Mouse (Mus musculus) heart, embryonic 10.5 days (tissue): Measurements from ENCODE around the gene Ephb3. TPM values are rescaled to one million over a fixed set of nuclear protein-coding genes. Genes with fewer than 3 reads are reported as not detected.
A peak's percentile ranks its signal among the peaks of the same experiment; 100 is the strongest.

Experiments used
- DNase-seq: peaks from one replicate; pipeline ENCODE4 v3.0.0-alpha.2; 2017; ENCODE audit warnings: low spot score
- H3K27ac ChIP-seq: fragments of 300-500 bp; sonication (generic); 2 replicates; pipeline ENCODE4 v1.5.1; 2016; ENCODE audit warnings: mild to moderate bottlenecking
- H3K27me3 ChIP-seq: fragments of 300-500 bp; sonication (generic); 2 replicates; pipeline ENCODE4 v1.6.1; 2016; ENCODE audit warnings: mild to moderate bottlenecking; ENCODE audit not compliant: poor library complexity, insufficient read depth, severe bottlenecking
- H3K36me3 ChIP-seq: fragments of 300-500 bp; sonication (generic); 2 replicates; pipeline ENCODE4 v1.6.1; 2016; ENCODE audit warnings: mild to moderate bottlenecking, moderate library complexity
- H3K4me1 ChIP-seq: fragments of 300-500 bp; sonication (generic); 2 replicates; pipeline ENCODE4 v1.6.1; 2016; ENCODE audit warnings: mild to moderate bottlenecking
- H3K4me3 ChIP-seq: fragments of 300-500 bp; sonication (generic); 2 replicates; pipeline ENCODE4 v1.5.1; 2016; ENCODE audit warnings: mild to moderate bottlenecking, moderate library complexity
- H3K9me3 ChIP-seq: fragments of 300-500 bp; sonication (generic); 2 replicates; pipeline ENCODE4 v1.6.1; 2016; ENCODE audit warnings: mild to moderate bottlenecking, moderate library complexity
- WGBS: fragments of 180-500 bp; shearing (Covaris S2); methylation state at CpG from one replicate; pipeline ENCODE4 v1.1.7; 2016; 5-methylcytosine and 5-hydroxymethylcytosine counted together
- polyA plus RNA-seq: library from polyadenylated mRNA; unstranded; fragments of >200 nt; fragmentation: Nextera tagmentation; extraction: Ambion mirVana; gene quantifications from 2 replicates; pipeline ENCODE4 v1.2.1, GENCODE M21; 2016

The Ephb3 gene
- polyA plus RNA-seq, 1 experiment from 2014 or later, result 24.5 TPM

- H3K4me3 ChIP-seq, result no peak overlapping the region
- no peak for DNase-seq
- peak overlapping the region; percentile 65 for H3K27ac ChIP-seq
- peaks cover 53% of the 10 kb centered on the region for H3K4me1 ChIP-seq
- H3K9me3 ChIP-seq, result no peaks in the 10 kb centered on the region
- peaks cover 14% of the 10 kb centered on the region; the same call in 1 of the 2 replicates for H3K27me3 ChIP-seq
- 14% methylated on average over 5 of the region's 5 CpGs for WGBS
- H3K36me3 ChIP-seq, result no peaks in the 10 kb centered on the region
Observed at GRCm38 (mm10) chr16:21238722-21239121, 34.2 kb downstream of the Ephb3 start.

- peak overlapping the region; percentile 62 for H3K27ac ChIP-seq
- H3K9me3 ChIP-seq, result no peaks in the 10 kb centered on the region
- H3K36me3 ChIP-seq, result no peaks in the 10 kb centered on the region
- peaks cover 61% of the 10 kb centered on the region for H3K4me1 ChIP-seq
- WGBS, result 38% methylated on average over 3 of the region's 3 CpGs
- H3K27me3 ChIP-seq, result peaks cover 23% of the 10 kb centered on the region
- DNase-seq, result no peak
- no peak overlapping the region for H3K4me3 ChIP-seq
Observed at GRCm38 (mm10) chr16:21240547-21240946, 36.0 kb downstream of the Ephb3 start.

- no peak for DNase-seq
- Histone ChIP-seq H3K4me3 (no peak overlapping the region), H3K27ac (peak overlapping the region; percentile 62; the same call in 1 of the 2 replicates), H3K4me1 (peaks cover 65% of the 10 kb centered on the region), H3K36me3 (no peaks in the 10 kb centered on the region), H3K27me3 (peaks cover 23% of the 10 kb centered on the region), H3K9me3 (no peaks in the 10 kb centered on the region)
Observed at GRCm38 (mm10) chr16:21241030-21241429, 36.5 kb downstream of the Ephb3 start.

DNA sequence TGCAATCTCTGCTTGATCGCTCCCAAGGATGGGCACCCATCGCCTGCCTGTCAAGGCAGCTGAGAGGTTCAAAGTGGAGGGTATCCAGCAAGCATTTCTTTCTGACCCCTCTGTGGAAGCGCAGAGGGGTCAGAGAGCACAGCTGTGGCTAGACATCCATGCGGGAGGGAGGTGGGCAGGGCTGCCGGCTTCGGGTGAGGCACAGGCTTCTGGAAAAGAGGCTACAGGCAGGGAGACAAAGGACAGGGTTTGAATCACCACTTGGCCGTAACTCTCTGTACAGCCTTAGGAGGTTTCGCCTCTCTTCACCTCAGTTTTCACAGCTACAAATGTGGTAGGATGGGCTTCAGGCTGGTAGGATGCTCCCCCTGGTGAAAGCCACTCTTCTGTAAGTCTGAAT is 38.4 kb downstream of the Ephb3 start:
- Histone ChIP-seq H3K36me3 (no peaks in the 10 kb centered on the region), H3K4me1 (peaks cover 81% of the 10 kb centered on the region), H3K4me3 (no peak overlapping the region), H3K27me3 (peaks cover 29% of the 10 kb centered on the region), H3K27ac (peak overlapping the region; percentile 59), H3K9me3 (no peaks in the 10 kb centered on the region)
- no peak for DNase-seq
- WGBS, result 37% methylated on average over 8 of the region's 8 CpGs

DNA sequence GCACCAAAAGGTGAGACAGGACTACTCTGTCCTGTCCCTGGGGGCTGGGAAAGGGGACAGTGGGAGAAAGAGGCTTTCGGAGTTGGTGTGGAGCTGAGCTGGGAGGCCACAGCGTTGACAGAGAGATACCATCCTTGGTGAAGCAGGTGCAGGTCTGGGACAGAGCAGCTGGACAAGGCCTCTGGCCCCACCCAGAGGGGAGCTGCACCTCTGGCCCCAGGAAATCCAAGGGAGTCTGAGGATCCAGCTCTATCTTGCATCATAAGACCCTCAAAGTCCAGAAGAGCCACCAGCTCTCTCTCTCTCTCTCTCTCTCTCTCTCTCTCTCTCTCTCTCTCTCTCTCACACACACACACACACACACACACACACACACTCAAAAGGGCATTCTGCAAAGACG is 40.2 kb downstream of the Ephb3 start:
- Histone ChIP-seq H3K36me3 (no peaks in the 10 kb centered on the region), H3K27ac (peak overlapping the region; percentile 37; the same call in 1 of the 2 replicates), H3K9me3 (no peaks in the 10 kb centered on the region), H3K27me3 (peaks cover 40% of the 10 kb centered on the region), H3K4me3 (no peak overlapping the region), H3K4me1 (peaks cover 77% of the 10 kb centered on the region)
- no peak for DNase-seq
- 42% methylated on average over 3 of the region's 3 CpGs for WGBS

DNA sequence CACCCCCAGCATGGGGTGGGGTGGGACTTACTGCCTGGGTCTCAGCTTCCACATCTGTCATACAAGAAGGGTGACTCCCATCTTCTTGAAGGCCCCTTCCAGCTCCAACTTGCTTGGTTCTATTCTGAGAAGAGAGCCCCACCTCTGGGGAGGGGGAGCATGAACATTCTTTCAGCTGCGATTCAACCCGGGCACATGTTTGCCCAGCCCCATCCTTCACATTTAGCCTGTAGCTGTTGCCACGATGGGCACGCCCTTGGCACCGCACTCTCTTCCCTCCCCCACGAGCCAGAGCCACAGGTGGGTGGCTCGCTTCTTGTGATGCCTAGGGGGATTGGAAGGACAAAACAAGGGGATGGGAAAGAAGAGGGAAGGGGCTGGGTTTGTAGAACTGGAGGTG is 40.8 kb downstream of the Ephb3 start:
- no peaks in the 10 kb centered on the region for H3K36me3 ChIP-seq
- DNase-seq, result no peak
- 16% methylated on average over 7 of the region's 7 CpGs for WGBS
- peaks cover 44% of the 10 kb centered on the region for H3K27me3 ChIP-seq
- H3K4me1 ChIP-seq, result peaks cover 72% of the 10 kb centered on the region
- no peaks in the 10 kb centered on the region for H3K9me3 ChIP-seq
- H3K27ac ChIP-seq, result peak overlapping the region; percentile 37; the same call in 1 of the 2 replicates
- no peak overlapping the region for H3K4me3 ChIP-seq

- under 1% methylated on average over 27 of the region's 29 CpGs for WGBS
- peak overlapping the region; percentile 90 for H3K27ac ChIP-seq
- no peaks in the 10 kb centered on the region for H3K36me3 ChIP-seq
- no peaks in the 10 kb centered on the region for H3K9me3 ChIP-seq
- H3K4me1 ChIP-seq, result peaks cover 66% of the 10 kb centered on the region
- peaks cover 44% of the 10 kb centered on the region for H3K27me3 ChIP-seq
- peak overlapping the region; percentile 65 for H3K4me3 ChIP-seq
- DNase-seq, result peak; percentile 95
Observed at GRCm38 (mm10) chr16:21245931-21246390, 41.4 kb downstream of the Ephb3 start.

DNA sequence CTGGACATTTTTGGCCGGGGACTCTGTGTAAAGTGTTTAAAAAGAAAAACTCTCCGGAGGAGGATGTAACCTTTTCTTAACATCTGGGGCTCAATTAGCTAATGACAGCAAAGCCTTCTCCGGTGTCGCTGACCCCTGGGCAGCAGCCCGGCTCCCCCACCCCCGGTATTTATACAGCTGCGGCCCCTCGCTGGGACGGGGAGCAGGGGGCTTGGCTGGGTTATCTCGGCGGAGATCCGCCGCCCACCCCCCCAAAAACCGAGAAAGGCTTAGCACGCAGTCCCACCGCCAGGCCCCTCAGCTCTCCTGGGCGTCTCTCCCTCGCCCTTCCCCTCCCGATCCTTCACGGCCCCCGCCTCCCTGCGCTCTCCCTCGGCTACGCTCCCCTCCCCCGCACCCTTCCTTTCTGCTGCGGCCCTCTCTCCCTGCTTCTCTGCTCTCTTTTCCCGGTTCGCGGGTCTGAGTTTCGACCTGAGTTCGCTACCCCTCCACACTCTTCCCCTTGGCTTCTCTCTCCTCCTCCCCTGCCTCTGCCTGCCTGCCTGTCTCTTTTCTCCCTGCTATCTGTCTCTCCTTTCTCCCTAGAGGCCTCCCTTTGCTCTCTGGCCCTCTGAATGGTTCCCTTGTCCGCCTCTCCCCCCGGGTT is 42.0 kb downstream of the Ephb3 start:
- peaks cover 64% of the 10 kb centered on the region for H3K4me1 ChIP-seq
- H3K27ac ChIP-seq, result peak overlapping the region; percentile 90
- peak overlapping the region; percentile 65 for H3K4me3 ChIP-seq
- no peaks in the 10 kb centered on the region for H3K9me3 ChIP-seq
- WGBS, result under 1% methylated on average over 33 of the region's 33 CpGs
- H3K27me3 ChIP-seq, result peaks cover 44% of the 10 kb centered on the region
- H3K36me3 ChIP-seq, result no peaks in the 10 kb centered on the region
- peak; percentile 80 for DNase-seq

- Histone ChIP-seq H3K9me3 (no peaks in the 10 kb centered on the region), H3K27ac (peak overlapping the region; percentile 90), H3K4me3 (peak overlapping the region; percentile 65), H3K4me1 (peaks cover 64% of the 10 kb centered on the region), H3K27me3 (peaks cover 44% of the 10 kb centered on the region), H3K36me3 (no peaks in the 10 kb centered on the region)
- DNase-seq, result peak; percentile 79
- 4% methylated on average over 4 of the region's 4 CpGs for WGBS
Observed at GRCm38 (mm10) chr16:21247037-21247432, 42.5 kb downstream of the Ephb3 start.

DNA sequence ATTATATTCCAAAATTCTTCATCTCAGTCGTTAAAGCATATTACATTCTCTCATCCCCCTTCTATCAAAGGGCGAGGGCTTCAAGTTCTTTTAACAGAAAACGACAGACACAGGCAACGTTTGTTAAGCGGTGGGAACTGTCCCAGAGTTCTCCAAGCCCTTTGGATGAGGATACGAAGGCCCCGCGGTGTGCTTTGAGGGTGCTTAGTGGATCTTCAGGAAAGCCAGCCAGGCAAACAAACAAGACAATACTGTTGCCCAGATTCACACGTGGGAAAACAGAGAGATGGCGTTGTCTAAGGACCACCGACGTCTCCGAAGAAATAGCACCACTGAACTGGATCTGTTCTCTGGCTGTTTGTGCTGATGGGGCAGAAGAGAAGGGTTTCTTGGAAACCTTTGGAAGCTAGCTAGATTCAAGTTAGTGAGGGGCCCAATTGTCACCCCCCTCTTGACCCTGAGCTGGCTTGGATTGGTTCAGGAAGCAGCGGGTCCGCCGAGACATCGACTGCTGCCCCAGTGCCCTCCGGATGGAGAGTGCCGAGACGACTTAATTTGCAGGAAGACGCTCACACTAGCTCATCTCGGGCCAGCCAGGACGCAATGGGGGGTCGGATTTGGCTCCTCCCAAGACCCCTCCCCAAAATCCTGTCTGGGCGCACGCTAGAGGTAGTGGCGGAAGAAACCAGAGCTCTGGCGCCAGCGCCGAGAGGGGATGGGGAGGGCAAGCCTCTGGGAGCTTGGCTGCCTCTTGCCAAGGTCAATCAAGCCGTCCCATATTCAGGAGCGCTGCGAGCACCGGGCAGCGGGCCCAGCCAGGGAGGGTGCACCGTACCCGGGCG is 43.5 kb downstream of the Ephb3 start:
- Histone ChIP-seq H3K4me1 (peaks cover 62% of the 10 kb centered on the region), H3K36me3 (no peaks in the 10 kb centered on the region), H3K4me3 (peak overlapping the region; percentile 65), H3K27ac (peak overlapping the region; percentile 90), H3K27me3 (peaks cover 40% of the 10 kb centered on the region), H3K9me3 (no peaks in the 10 kb centered on the region)
- no peak for DNase-seq
- 5% methylated on average over 38 of the region's 38 CpGs for WGBS

GRCm38 (mm10) chr16:21248713-21249531 is 44.4 kb downstream of the Ephb3 start:
- peak overlapping the region; percentile 90 for H3K27ac ChIP-seq
- no peaks in the 10 kb centered on the region for H3K9me3 ChIP-seq
- 3% methylated on average over 39 of the region's 39 CpGs for WGBS
- peak overlapping the region; percentile 65 for H3K4me3 ChIP-seq
- peaks cover 32% of the 10 kb centered on the region for H3K27me3 ChIP-seq
- DNase-seq, result no peak
- H3K36me3 ChIP-seq, result no peaks in the 10 kb centered on the region
- H3K4me1 ChIP-seq, result peaks cover 58% of the 10 kb centered on the region

- peaks cover 22% of the 10 kb centered on the region; the same call in 1 of the 2 replicates for H3K27me3 ChIP-seq
- H3K9me3 ChIP-seq, result no peaks in the 10 kb centered on the region
- H3K36me3 ChIP-seq, result no peaks in the 10 kb centered on the region
- DNase-seq, result no peak
- WGBS, result 53% methylated on average over 11 of the region's 11 CpGs
- H3K4me3 ChIP-seq, result no peak overlapping the region
- H3K4me1 ChIP-seq, result peaks cover 46% of the 10 kb centered on the region
- H3K27ac ChIP-seq, result no peak overlapping the region
Observed at GRCm38 (mm10) chr16:21252401-21252955, 47.9 kb downstream of the Ephb3 start.
